Mouse (Mus musculus) retina, postnatal 1 day (tissue): ENCODE measurements around the gene Lrrc75b.
"Not testable (repeated sequence)": the region's sequence is repeated elsewhere in the genome, so short reads cannot be mapped to it uniquely, and the experiment has no call there.

Experiments used
- DNase-seq: peaks from one replicate; pipeline ENCODE4 v3.0.0-alpha.2; 2012

Gene Lrrc75b

DNA sequence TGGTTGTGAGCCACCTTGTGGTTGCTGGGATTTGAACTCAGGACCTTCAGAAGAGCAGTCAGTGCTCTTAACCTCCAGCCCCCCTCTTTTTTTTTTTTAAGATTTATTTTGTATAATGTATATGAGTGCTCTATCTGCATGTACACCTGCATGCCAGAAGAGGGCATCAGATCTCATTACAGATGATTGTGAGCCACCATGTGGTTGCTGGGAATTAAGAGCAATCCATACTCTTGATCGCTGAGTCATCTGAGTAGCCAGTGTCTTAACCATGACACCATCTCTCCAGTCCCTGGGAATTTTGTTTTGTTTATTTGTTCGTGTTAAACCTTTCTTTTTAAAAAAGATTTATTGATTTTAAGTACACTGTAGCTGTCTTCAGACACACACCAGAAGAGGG lies 6.6 kb upstream of the Lrrc75b start:
- not testable (repeated sequence) for DNase-seq

DNA sequence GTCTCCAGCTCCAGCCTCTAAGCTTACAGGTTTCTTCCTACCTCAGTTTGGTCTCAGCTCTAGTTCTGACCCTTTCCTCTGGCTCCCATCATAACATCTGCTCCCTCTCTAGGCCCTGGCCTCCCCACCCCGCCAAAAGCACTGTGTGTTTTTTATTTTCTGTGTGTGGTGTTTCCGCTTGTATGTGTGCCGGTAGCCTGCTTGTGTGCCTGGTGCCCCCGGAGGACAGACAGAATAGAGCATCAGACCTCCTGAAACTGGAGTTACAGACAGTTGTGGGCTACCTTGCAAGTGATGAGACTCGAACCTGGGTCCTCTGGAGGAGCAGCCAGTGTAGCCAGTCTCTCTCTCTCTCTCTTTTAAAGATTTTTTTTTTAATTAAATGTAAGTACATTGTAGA lies 6.2 kb upstream of the Lrrc75b start:
- DNase-seq, result no peak

DNA sequence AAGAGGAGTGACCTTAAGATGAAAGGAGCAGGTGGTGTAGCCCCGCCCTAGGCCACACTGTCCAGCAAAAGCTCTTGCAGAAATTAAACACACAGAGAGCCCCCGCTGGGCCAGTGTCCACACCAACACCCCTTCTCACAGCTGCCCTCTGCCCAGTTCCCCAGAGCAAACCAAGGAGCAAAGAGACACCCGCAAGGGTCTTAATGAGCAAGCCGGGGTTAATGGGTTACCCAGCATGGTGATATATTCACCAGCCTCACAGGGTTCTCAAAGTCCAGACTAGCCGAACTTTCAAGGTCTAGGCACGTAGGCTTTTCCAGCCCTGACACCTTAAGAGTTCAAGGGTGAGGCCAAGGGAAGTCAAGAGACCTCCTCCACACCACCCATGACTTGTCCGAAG lies 5.8 kb upstream of the Lrrc75b start:
- DNase-seq, result no peak

DNA sequence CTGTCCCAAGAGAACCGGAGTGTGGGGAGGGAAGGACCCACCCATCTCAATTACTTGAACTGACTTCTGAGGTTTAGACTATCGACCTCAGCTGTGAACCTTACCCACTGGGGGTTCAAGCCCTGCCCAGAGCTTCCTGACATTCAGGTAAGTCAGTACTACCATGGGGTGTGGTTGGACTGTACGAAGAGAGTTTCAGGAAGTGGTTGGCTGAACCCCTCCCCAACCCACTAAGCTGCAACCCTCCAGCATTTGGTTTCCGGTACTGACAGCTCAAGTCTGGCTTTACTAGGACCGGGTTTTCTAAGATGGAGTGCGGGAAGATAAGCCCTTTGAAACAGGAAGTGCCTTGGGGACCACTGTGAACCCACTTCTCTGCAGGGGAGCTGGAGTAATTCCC lies 5.3 kb upstream of the Lrrc75b start:
- DNase-seq, result no peak

DNA sequence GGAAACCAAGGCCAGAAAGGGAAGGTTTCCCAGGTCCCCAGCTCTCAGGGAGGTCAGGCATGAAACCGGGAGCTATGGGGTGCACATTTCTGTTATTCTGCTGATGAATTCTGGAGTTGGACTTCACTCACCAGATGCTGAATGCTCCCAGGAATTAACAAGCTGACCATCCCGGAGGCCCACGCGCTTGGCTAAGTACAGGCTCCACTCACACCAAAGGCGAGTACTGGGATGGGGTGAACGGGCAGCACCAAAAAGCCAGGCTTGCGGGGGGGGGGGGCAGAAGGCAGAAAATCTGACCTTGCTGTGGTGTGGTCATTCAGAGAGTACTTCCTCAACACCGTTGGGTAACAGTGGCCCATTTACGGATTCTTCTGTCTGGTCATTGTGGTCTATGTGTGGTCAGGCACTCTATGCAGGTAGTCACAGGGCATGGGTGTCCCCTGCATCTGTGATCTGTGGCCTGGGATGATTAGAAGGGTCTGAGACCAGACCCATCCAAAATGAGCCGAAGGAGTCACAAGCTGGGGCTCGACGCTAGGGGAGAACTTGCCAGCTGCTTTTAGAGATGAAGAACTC lies 4.6 kb upstream of the Lrrc75b start:
- no peak for DNase-seq

DNA sequence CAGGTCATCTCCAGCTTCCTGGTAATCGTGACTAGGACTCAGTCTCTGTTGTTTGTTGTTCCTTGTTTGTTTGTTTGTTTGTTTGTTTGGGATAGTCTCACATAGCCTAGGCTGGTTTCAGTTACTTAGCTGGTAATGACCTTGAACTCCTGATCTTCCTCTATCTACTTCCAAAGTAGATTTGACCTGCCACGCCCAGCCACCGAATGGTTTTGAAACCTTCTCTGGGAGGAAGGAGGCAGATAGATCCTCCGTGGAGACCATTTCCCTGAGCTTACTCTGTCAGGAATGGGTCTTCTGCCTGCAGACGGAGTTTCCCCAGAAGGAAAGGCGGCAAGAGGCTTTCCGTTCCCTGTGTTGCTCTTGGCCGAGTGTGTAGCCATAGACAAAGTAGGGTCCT lies 2.5 kb upstream of the Lrrc75b start:
- DNase-seq, result no peak

- no peak for DNase-seq
Observed at GRCm38 (mm10) chr10:75561071-75561654, 1.0 kb upstream of the Lrrc75b start, which contains the start of gene Ggt1. TSS of gene Ggt1 (plus strand) at chr10:75561604.

DNA sequence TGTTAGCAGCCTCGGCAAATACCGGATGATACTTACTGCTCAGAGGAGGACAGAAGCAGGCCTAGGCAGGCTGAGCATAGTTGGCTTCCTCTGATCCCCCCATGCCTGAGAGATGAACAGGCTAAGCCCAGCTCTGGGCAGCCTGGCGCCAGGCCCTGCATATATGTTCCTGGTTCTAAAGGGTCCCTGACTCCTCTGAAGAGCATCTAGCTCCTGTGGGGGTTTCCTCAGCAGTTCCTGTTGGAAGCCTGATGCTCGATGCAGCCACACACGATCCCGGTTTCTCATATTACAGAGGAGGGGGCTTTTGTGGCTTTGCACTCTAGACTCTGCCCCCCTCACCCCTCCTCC lies 394 bp upstream of the Lrrc75b start:
- no peak for DNase-seq

DNA sequence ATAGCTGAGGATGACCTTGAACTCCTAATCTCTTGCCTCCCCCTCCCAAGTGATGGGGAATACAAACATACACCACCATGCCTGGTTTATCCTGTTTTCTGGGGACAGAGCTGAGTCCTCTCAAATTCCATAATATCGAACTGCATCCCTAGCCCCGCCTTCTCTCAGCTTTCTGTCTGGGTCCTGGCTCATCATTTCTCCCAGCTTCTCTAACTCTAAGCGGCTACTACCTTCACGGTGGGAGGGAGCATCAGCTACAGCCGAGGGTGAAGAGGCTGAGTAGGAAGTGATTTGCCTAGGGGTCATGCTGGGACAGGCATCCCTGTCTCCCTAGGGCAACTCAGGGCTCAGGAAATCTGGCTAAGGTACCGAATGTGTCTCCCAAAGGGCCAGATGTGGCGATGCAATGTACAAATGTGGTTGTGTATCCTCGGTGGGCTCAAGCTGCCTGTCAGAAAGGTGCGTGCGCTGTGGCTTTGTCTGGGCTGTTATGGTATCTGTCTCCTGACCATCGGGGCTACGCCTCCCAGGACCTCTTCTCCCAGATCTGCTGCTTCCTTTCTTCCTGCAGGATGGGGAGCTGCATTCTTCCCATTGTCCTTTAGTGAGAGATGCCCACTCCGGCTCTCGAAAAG lies 972 bp downstream of the Lrrc75b start:
- no peak for DNase-seq

DNA sequence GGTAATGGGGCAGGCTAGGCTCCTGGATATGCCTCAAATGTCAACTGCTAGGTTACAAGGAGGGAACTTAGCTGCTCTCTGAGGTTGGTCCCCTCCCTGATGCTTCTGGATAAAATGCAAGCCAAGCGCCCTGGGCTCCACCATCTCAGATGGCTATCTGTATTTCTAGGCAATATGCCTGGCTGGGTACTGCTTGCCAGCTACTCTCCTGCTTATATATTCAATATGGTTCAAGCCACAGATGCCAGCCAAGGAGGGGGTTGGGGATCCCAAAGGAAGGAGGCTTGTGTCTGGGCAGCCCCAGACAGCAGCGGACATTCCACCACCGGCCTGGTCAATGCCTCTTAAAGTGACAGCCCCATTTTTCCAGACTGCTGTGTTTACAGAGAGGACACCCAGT lies 1.6 kb downstream of the Lrrc75b start:
- DNase-seq, result peak; percentile 54

DNA sequence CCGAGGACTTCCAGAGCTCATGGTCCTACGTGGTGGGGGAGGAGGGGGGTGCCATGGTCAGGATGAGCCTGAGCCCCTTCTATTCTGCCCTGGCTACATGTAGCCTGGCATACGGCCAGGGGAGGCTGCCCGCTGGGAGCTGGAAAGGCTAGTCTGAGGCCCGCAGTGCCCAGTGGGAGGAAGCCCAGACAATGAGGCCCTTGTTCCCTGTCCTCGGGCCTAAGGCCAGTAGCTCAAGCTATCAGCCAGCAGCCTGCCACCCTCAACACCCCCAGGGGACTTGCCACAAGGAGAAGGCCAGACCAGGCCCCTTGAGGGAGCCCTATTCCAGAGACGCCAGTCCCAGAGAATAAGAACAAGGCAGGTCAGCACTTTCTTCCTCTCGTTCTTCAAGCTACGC lies 4.1 kb downstream of the Lrrc75b start:
- DNase-seq, result peak; percentile 97

- no peak for DNase-seq
Observed at GRCm38 (mm10) chr10:75555557-75555956, 4.6 kb downstream of the Lrrc75b start.

GRCm38 (mm10) chr10:75554090-75554489 lies 6.0 kb downstream of the Lrrc75b start:
- DNase-seq, result no peak

GRCm38 (mm10) chr10:75552701-75553450 lies 7.3 kb downstream of the Lrrc75b start:
- DNase-seq, result no peak

DNA sequence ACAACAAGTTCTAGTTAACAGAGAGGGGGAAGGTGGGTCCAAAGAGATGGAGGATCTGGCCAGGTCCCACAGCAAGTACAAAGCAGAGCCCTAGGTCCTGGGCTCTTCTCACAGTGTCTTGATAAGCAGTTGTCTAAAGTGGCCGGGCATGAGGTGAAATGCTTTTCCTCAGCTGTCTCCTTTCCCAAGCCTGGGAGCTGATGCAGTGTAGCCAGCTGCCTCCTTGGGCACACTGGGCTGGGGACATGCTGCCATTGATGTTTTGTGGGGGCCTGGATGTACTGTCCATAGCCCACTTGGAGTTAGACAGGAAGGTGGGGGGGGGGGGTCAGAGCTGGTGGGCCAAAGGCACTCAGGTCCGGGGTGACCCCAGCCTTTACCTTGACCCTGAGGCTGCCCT lies 8.0 kb downstream of the Lrrc75b start:
- no peak for DNase-seq

- DNase-seq, result no peak
Observed at GRCm38 (mm10) chr10:75551175-75551574, 9.0 kb downstream of the Lrrc75b start.

GRCm38 (mm10) chr10:75549886-75550285 lies 10.2 kb downstream of the Lrrc75b start:
- no peak for DNase-seq

GRCm38 (mm10) chr10:75548486-75548885 lies 11.6 kb downstream of the Lrrc75b start:
- no peak for DNase-seq

DNA sequence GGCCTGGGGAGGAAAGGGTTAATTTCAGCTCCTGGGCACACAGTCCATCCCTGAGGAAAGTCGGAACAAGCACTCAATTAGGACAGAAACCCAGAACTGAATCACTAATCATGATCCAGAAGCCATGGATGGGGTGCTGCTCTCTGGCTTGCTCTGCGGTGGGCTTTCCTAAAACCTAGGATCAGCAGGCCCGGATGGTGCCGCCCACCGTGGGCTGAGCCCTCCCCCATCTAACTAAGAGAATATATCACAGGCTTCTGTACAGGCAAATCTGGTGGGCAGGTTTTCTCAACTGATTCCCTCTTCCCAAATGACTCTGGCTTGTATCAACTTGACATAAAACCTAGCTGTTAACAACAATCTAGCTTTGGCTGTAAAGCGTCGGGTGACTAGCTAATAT lies 12.2 kb downstream of the Lrrc75b start:
- no peak for DNase-seq

DNA sequence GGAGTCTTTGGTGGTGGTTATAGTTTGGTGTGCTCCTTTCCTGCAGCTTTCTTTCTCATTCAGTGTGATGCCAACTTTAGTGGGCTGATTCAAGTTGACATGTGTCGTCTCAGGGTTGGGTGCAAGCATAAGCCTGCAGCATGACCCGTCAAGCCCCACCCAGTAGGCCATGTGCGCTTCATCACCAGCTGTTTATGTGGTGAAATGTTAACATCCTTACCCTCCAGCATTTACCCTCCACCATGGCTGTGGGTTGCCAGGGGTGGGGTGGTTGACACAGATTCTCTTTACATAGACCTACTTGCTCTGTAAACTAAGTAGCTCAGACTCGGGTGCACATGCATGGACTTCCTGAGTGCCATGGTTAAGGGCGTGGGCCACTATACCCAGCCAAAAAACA lies 24.0 kb downstream of the Lrrc75b start:
- DNase-seq, result no peak

GRCm38 (mm10) chr10:75535423-75535822 lies 24.7 kb downstream of the Lrrc75b start:
- DNase-seq, result no peak

DNA sequence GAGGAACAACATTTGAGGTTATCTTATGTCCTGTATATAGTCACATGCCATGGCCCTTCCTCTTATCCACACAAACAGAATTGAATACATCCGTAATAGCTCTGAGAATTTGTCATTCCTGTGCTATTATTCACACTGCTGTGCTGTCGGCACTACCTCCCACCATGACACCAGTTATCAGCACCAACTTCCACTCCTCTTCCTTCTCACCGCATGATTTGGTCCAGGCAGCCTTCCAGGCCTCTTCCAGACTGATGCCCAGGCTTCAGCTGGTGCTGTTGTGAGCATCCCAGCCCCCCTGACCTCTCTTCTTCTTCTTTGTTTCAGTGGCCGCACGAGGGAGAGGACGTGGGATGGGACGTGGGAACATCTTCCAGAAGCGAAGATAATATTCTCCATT lies 25.2 kb downstream of the Lrrc75b start:
- DNase-seq, result no peak

GRCm38 (mm10) chr10:75534216-75534615 lies 25.9 kb downstream of the Lrrc75b start:
- no peak for DNase-seq

- DNase-seq, result no peak
Observed at GRCm38 (mm10) chr10:75531532-75532090, 28.5 kb downstream of the Lrrc75b start.
